Comparison of ENCODE assay signal across 9 mouse cellular contexts in genomic region chr15:101453093-101453736, GRCm38 (mm10). TPM values are rescaled to one million over a fixed set of nuclear protein-coding genes. Genes with fewer than 3 reads are reported as not detected.
A peak's percentile ranks its signal among the peaks of the same experiment; 100 is the strongest.
DNase-seq lines count a peak whose midpoint lies in the region; TF ChIP-seq lines count a peak whose summit lies in the region.
"Had no signal": no experiment of that assay in that cellular context is flagged by ENCODE, and none has a peak within 500 bp of the region (broad histone marks: within the 10 kb centered on the region; RNA-seq: fewer than 3 reads in every experiment).

No protein-coding gene starts in this region.

- H3K9me3 ChIP-seq in hindbrain, embryonic 10.5 days = peaks cover 4% of the 10 kb centered on the region; the same call in 1 of the 2 replicates

- H3K4me1 ChIP-seq in cerebellum, adult 2 months (ENCODE audit: control insufficient read depth, insufficient read depth, low read length) = 0 out of 2 replicates have a peak, but pooled peaks cover under 1% of the 10 kb centered on the region
- peaks cover 8% of the 10 kb centered on the region for H3K4me1 ChIP-seq in hindbrain, embryonic 10.5 days (replicated peaks)
- H3K4me1 ChIP-seq in lung, adult 2 months (ENCODE audit: control insufficient read depth, insufficient read depth, low read length) = no peaks in the 10 kb centered on the region

- peak; percentile 75 for TF ChIP-seq CTCF in cerebellum, adult 2 months (IDR thresholded peaks at IDR 0.05; ENCODE audit: borderline replicate concordance, insufficient read depth, low read depth, low read length)
- peak; percentile 89 for TF ChIP-seq CTCF in layer of hippocampus, adult 2 months (conservative IDR thresholded peaks at IDR 0.05)
- peak; percentile 76 for TF ChIP-seq CTCF in lung, adult 2 months (IDR thresholded peaks at IDR 0.05; ENCODE audit: insufficient read depth, low read length)

- TF ChIP-seq POLR2A in cerebellum, adult 2 months (IDR thresholded peaks at IDR 0.05; ENCODE audit: borderline replicate concordance, insufficient read depth, low read length) = no peak
- TF ChIP-seq POLR2A in lung, adult 2 months (IDR thresholded peaks at IDR 0.05; ENCODE audit: borderline replicate concordance, extremely low read depth, low read depth, low read length) = no peak

- 9% methylated on average over 13 of the region's 13 CpGs for WGBS in cerebellum, adult 2 months
- 6% methylated on average over 13 of the region's 13 CpGs for WGBS in hindbrain, embryonic 10.5 days
- WGBS in lung, adult 2 months = 8% methylated on average over 13 of the region's 13 CpGs

- no peaks in the 10 kb centered on the region for H3K36me3 ChIP-seq in hindbrain, embryonic 10.5 days

- H3K4me3 ChIP-seq in cerebellum, adult 2 months (replicated peaks; ENCODE audit: insufficient read depth, low read depth, low read length) = no peak overlapping the region
- peak overlapping the region; percentile 29; the same call in 1 of the 2 replicates for H3K4me3 ChIP-seq in hindbrain, embryonic 10.5 days
- no peak overlapping the region for H3K4me3 ChIP-seq in layer of hippocampus, adult 2 months
- no peak overlapping the region for H3K4me3 ChIP-seq in lung, adult 2 months (replicated peaks; ENCODE audit: extremely low read depth, low read depth, low read length)

- DNase-seq in MN1 (ENCODE audit: low spot score) = peak; percentile 14
- DNase-seq in cerebellum, adult 2 months = peak; percentile 79 to 82
- DNase-seq in frontal cortex, postnatal 10 days (ENCODE audit: low spot score in 2 of 2) = peak; percentile 54 to 74
- peak; percentile 82 for DNase-seq in hindbrain, embryonic 10.5 days (ENCODE audit: low spot score)
- DNase-seq in layer of hippocampus, adult 2 months (ENCODE audit: low spot score in 2 of 2) = peak; percentile 69 to 82
- peak; percentile 83 for DNase-seq in lung, adult 2 months
- peak; percentile 75 for DNase-seq in ovary, postnatal 14 days (ENCODE audit: low spot score)
- DNase-seq in thymus, postnatal 10 days (ENCODE audit: low spot score in 2 of 2) = peak; percentile 24 to 70

- H3K27ac ChIP-seq in cerebellum, adult 2 months (ENCODE audit: insufficient read depth, low read length) = no peak overlapping the region
- no peak overlapping the region for H3K27ac ChIP-seq in hindbrain, embryonic 10.5 days
- no peak overlapping the region for H3K27ac ChIP-seq in layer of hippocampus, adult 2 months
- H3K27ac ChIP-seq: macrophage had no signal

- no peaks in the 10 kb centered on the region for H3K27me3 ChIP-seq in cerebellum, adult 2 months (ENCODE audit: control insufficient read depth, insufficient read depth, low read length)
- no peaks in the 10 kb centered on the region for H3K27me3 ChIP-seq in hindbrain, embryonic 10.5 days (ENCODE audit: insufficient read depth, poor library complexity, severe bottlenecking)

RNA-seq across cellular contexts. Expression of gene Krt88, which starts 5.7 kb away (rescaled TPM):
- not detected in 2 replicates for polyA plus RNA-seq in cerebellum, adult 2 months (2012; rRNA removed)
- not detected in 2 replicates for polyA plus RNA-seq in hindbrain, embryonic 10.5 days (2016; fragmentation: Nextera tagmentation; extraction: Ambion mirVana)
- not detected for total RNA-seq in layer of hippocampus, adult 2 months (2021)
- polyA plus RNA-seq in lung, adult 2 months (2012; rRNA removed) = not detected in 2 replicates
- polyA plus RNA-seq: macrophage had no signal

RNA-seq across cellular contexts. Expression of gene Krt81, which starts 10.3 kb away (rescaled TPM):
- not detected in 2 replicates for polyA plus RNA-seq in cerebellum, adult 2 months (2012; rRNA removed)
- polyA plus RNA-seq in hindbrain, embryonic 10.5 days (2016; fragmentation: Nextera tagmentation; extraction: Ambion mirVana) = not detected in 2 replicates
- total RNA-seq in layer of hippocampus, adult 2 months (2021) = not detected
- not detected in 2 replicates for polyA plus RNA-seq in lung, adult 2 months (2012; rRNA removed)
- polyA plus RNA-seq: macrophage had no signal

RNA-seq across cellular contexts. Expression of gene Krt87, which starts 14.6 kb away (rescaled TPM):
- 0.13 and 0.15 TPM in 2 replicates for polyA plus RNA-seq in cerebellum, adult 2 months (2012; rRNA removed)
- 0.10 TPM in 1 of 2 replicates, not detected in the other for polyA plus RNA-seq in hindbrain, embryonic 10.5 days (2016; fragmentation: Nextera tagmentation; extraction: Ambion mirVana)
- total RNA-seq in layer of hippocampus, adult 2 months (2021) = under 1 TPM; 0.46 to 0.69 TPM
- polyA plus RNA-seq in lung, adult 2 months (2012; rRNA removed) = 0.24 and 0.44 TPM in 2 replicates
- polyA plus RNA-seq: macrophage had no signal

RNA-seq across cellular contexts. Expression of gene Krt86, which starts 20.1 kb away (rescaled TPM):
- not detected in 2 replicates for polyA plus RNA-seq in cerebellum, adult 2 months (2012; rRNA removed)
- polyA plus RNA-seq in hindbrain, embryonic 10.5 days (2016; fragmentation: Nextera tagmentation; extraction: Ambion mirVana) = not detected in 2 replicates
- total RNA-seq in layer of hippocampus, adult 2 months (2021) = not detected
- 0.09 and 0.12 TPM in 2 replicates for polyA plus RNA-seq in lung, adult 2 months (2012; rRNA removed)
- polyA plus RNA-seq: macrophage had no signal

RNA-seq across cellular contexts. Expression of gene Krt83, which starts 38.1 kb away (rescaled TPM):
- polyA plus RNA-seq in cerebellum, adult 2 months (2012; rRNA removed) = not detected in 2 replicates
- not detected in 2 replicates for polyA plus RNA-seq in hindbrain, embryonic 10.5 days (2016; fragmentation: Nextera tagmentation; extraction: Ambion mirVana)
- not detected for total RNA-seq in layer of hippocampus, adult 2 months (2021)
- polyA plus RNA-seq in lung, adult 2 months (2012; rRNA removed) = 0.06 and 0.25 TPM in 2 replicates
- polyA plus RNA-seq: macrophage had no signal

Comparison
In these comparisons a context has a peak if more than half of its experiments do, and no peak if none do; other contexts are left out.
1. DNase-seq: peak in every context shown above with its lines; median percentile 83 in lung, adult 2 months; 82 in hindbrain, embryonic 10.5 days; 80 in cerebellum, adult 2 months; 76 in layer of hippocampus, adult 2 months; 75 in ovary, postnatal 14 days; 64 in frontal cortex, postnatal 10 days; 47 in thymus, postnatal 10 days; 14 in MN1.